Mouse (Mus musculus) CH12.LX (cell line): ENCODE measurements around the gene Pakap.

Experiments
- CTCF ChIP-seq, 2 experiments: IDR thresholded peaks in 1 of 2; conservative IDR thresholded peaks in 1 of 2; 2 replicates each; pipeline ENCODE4 v1.5.1; 2011 to 2012; ENCODE audit warnings: low read depth in 2 of 2, low read length in 2 of 2, improper control_type of control experiment in 1 of 2, inconsistent platforms in 1 of 2, mild to moderate bottlenecking in 1 of 2, moderate library complexity in 1 of 2
- MEF2A ChIP-seq: IDR thresholded peaks from 2 replicates; pipeline ENCODE4 v1.6.1; 2014; ENCODE audit warnings: low read depth, mild to moderate bottlenecking, inconsistent platforms, low read length, improper control_type of control experiment, borderline replicate concordance
- NRF1 ChIP-seq: IDR thresholded peaks from 2 replicates; pipeline ENCODE4 v1.6.1; 2014; ENCODE audit warnings: low read depth, mild to moderate bottlenecking, inconsistent platforms, low read length, improper control_type of control experiment, moderate library complexity
- RCOR1 ChIP-seq: conservative IDR thresholded peaks from 2 replicates; pipeline ENCODE4 v1.6.1; 2012; ENCODE audit warnings: low read depth, mild to moderate bottlenecking, inconsistent platforms, low read length, improper control_type of control experiment
- TBP ChIP-seq: conservative IDR thresholded peaks from 2 replicates; pipeline ENCODE4 v1.6.1; 2011; ENCODE audit warnings: low read depth, low read length, improper control_type of control experiment

GRCm38 (mm10) chr4:57650994-57651393 lies 83.0 kb downstream of the Pakap start:
- TF ChIP-seq MEF2A, result no peak
- TF ChIP-seq TBP, result no peak
- TF ChIP-seq RCOR1, result no peak
- no peak for TF ChIP-seq CTCF (conservative IDR thresholded peaks at IDR 0.05 in 1 of 2, IDR thresholded peaks at IDR 0.05 in 1 of 2; ENCODE audit: low read depth in 2 of 2, low read length in 2 of 2)
- no peak for TF ChIP-seq NRF1
